Mouse (Mus musculus) erythroblast, adult 5-6 weeks (primary cell): ENCODE measurements around the gene Klrc1. TPM values are rescaled to one million over a fixed set of nuclear protein-coding genes. Genes with fewer than 3 reads are reported as not detected.
"Not testable (repeated sequence)": the region's sequence is repeated elsewhere in the genome, so short reads cannot be mapped to it uniquely, and the experiment has no call there.

Experiments used
- ATAC-seq: replicated peaks from 2 replicates; pipeline ENCODE4 v1.8.0; 2016; ENCODE audit warnings: moderate number of reproducible peaks, mild to moderate bottlenecking, moderate TSS enrichment, inconsistent platforms; ENCODE audit not compliant: poor library complexity, low FRiP score, severe bottlenecking
- total RNA-seq, 2 experiments: library from RNA; stranded (forward) in 1 of 2; stranded (reverse) in 1 of 2; fragments of 150-400 nt in 1 of 2; fragments of 200-764, 138-1000 nt in 1 of 2; gene quantifications; 2 replicates each; pipeline versions ENCODE4 v1.2.3 to v1.2.4; 2015 to 2017; ENCODE audit warnings: low replicate concordance in 2 of 2

The Klrc1 gene
- total RNA-seq (2015; ENCODE audit: low replicate concordance) = 0.63 TPM in 1 of 2 replicates, not detected in the other
- 2.2 and 3.1 TPM in 2 replicates for total RNA-seq (2017; ENCODE audit: low replicate concordance)

DNA sequence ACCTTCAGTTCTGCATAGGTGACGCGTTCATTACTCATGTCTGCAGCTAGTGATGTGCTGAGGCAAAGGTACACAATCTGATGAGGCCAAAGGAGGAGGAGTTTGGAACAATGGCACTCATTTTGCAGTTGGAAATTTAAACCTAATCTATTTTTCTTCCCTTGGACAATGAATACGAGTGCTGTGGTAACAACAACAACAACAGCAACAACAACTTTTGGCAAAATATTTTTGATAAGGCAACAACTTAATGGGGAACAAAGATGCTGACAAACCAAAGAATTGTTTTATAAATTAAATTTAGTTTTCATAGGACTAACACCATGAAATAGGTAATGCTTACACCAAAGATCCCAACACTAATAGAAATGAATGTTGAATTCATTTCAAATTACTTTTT is at the start of gene Klrc1:
Gene Klrc1, minus strand, starts transcription at position 101 of the 400 bp plus-strand sequence.
- no peak for ATAC-seq

DNA sequence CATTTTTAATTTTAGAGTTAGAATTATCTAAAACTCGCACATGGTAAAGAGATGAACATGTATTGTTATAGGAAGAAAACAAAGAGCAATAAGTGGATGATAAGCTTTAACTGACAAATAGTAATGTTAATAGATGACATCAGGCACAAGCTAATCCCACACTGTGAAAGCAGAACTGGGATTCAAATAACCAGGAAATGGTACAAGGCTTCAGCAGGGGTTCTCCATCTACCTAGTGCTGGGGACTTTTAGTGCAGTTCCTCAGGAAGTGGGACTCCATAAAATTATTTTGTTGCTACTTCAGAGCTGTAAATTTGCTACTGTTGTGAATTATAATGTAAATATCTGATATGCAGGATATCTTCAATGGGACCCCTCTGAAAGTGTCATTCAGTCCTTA is 48.5 kb upstream of the Klrc1 start:
- ATAC-seq = no peak

DNA sequence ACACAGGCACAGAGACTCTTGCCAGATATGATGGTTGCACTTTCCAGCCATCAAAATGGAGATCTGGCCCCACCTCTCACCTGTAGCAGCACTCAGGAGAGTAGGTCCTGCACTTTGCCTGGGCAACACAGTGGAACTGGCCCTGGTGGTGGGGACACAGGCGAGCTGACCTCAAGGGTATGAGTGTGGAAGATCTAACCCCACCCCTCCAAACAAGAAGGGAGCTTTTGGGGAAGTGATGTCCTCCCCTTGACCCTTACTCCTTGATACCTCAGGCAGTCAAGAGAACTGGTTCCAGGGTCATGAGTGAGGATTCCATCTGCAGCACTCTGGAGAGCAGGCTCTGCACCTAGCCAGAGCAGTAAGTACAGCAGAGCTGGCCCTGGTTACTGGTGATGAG is 42.6 kb upstream of the Klrc1 start:
- ATAC-seq = no peak

DNA sequence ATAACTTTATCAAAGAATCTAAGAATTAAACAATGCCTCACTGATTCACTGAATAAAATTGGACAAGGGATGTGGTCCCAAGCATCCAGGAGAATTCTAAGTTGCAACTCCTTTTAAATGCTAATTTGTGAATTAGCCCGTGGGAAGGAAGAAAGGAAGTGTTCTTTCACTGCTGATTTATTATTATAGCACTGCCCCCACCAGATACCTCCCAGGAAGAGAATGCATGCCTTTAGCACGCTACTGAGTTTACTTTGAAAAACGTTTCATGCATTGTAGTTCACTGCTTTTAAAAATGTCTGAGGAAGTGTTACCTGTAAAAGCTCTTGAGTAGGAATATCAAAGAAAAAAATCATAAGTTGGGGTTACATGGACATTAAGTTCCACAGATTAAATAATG is 41.7 kb upstream of the Klrc1 start:
- no peak for ATAC-seq

DNA sequence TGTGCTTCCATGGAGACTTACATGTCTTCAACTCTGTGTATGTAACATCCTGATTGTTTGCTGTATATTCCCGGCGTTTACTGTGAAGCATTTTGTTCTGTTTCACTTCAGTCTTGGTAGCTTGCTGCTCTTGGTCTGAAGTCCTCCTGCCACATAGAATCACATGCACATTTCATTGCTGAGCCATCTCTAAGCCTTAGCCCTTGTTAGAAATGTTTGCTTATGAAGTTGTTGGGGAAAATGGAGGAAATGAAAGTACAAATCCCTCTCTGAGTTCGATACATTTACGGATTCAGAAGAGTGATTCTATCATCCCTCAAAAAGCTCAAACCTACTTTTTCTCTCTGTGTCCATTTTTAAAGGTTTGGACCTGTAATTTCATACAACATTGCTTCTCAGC is 38.3 kb upstream of the Klrc1 start, which contains the start of gene Klri1:
Gene Klri1, minus strand, starts transcription at position 101 of the 400 bp plus-strand sequence.
- ATAC-seq = no peak

DNA sequence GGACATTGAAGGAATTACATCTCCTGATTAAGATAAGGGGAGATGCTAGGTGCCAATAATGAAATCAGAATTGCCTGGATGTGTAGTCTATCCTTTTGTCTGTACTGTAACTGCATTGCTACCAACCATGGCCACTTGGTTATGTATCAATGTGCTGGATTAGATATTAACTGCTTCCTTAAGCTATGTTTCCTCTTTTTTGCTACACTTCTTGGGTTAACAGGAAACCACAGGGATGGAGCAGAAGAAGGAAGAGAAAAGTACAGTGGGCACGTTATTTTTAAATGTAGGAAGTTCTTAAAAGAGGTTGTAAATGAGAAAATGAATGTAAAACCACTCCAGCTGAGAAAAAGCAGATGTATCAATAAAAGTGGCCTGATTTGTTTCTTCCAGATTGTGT is 34.8 kb upstream of the Klrc1 start:
- ATAC-seq = no peak

DNA sequence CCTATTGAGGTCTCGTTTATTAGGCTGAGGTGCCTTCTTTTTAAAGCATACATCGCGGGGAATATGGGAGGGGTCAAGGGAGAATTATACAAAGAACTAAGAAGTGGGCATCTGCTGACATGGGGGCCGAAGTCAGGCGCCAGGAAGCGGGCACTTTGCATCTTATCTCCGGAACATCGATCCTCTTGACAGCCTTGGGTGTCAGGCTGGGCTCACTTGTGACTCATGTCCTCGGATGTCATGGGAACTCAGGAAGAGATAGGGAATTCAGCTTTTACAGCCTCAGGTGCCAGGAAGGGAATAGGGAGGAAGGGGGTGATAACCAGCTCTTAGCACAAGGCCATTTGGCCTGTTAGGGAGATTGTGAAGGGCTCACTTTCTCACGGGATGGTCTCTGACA is 12.7 kb upstream of the Klrc1 start:
- ATAC-seq = not testable (repeated sequence)

DNA sequence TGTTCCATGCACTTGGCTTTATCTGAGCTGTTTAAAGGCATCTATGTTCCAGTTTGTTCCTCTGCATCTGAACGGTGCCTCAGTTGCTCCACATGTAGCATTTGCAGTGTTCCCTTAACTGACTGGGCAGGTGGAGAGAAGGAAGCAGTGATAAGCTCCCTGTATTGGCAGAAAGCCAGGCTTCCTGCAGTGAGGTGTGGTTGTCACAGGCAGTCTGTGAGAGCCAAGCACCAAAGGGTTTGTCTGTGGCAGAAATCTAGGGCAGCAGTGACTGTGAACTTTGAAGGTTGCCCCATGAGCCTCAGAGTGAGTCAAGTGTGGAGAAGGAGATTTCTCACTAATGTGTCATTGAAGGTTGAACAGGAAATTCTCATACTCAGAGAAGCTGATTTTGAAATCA is 1.6 kb upstream of the Klrc1 start:
- no peak for ATAC-seq

DNA sequence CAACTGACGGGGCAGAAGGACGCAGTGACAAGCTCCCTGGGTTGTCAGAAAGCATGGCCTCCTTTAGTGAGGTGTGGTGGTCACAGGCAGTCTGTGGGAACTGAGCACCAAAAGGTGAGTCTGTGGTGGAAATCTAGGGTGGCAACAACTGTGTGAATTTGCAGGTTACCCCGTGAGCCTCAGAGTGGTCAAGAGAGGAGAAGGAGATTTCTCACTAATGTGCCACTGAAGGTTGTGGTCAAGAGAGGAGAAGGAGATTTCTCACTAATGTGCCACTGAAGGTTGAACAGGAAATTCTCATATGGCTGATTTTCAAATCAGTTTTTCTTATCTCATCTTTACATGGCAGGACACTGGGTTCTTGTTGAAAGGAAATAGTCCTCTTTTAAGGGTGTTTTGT is 17.5 kb downstream of the Klrc1 start:
- not testable (repeated sequence) for ATAC-seq

DNA sequence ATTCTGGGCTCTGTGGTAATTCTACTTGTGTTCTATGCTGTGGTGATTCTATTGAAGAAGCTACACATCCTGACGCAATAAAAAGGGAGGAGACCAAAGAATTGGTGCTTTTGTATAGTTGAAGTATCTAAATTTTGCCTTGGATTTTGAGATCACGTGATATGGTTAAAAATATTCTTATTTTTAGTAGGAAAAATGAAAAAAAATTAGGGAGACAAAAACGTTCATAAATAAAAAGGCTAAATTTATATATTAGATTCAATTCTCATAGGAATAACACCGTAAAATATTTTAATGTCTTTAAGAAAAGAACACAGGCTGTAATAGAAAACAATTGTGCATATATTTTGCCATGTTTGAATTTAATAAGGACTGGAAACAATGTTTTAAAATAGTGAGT is 18.2 kb downstream of the Klrc1 start, which contains the start of gene Klrc2:
Gene Klrc2, minus strand, starts transcription at position 101 of the 400 bp plus-strand sequence.
- ATAC-seq = not testable (repeated sequence)

DNA sequence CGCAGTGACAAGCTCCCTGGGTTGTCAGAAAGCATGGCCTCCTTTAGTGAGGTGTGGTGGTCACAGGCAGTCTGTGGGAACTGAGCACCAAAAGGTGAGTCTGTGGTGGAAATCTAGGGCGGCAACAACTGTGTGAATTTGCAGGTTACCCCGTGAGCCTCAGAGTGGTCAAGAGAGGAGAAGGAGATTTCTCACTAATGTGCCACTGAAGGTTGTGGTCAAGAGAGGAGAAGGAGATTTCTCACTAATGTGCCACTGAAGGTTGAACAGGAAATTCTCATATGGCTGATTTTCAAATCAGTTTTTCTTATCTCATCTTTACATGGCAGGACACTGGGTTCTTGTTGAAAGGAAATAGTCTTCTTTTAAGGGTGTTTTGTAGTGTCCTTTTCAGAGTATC is 34.7 kb downstream of the Klrc1 start:
- ATAC-seq = not testable (repeated sequence)

DNA sequence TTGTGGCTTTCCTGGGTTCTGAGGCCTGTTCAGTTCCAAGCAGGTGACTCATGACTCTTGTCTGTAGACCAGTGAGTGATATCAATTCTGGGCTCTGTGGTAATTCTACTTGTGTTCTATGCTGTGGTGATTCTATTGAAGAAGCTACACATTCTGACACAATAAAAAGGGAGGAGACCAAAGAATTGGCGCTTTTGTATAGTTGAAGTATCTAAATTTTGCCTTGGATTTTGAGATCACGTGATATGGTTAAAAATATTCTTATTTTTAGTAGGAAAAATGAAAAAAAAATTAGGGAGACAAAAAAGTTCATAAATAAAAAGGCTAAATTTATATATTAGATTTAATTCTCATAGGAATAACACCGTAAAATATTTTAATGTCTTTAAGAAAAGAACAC is 35.5 kb downstream of the Klrc1 start, which contains the start of gene Klrc3:
Gene Klrc3, minus strand, starts transcription at position 101 of the 400 bp plus-strand sequence.
- not testable (repeated sequence) for ATAC-seq

DNA sequence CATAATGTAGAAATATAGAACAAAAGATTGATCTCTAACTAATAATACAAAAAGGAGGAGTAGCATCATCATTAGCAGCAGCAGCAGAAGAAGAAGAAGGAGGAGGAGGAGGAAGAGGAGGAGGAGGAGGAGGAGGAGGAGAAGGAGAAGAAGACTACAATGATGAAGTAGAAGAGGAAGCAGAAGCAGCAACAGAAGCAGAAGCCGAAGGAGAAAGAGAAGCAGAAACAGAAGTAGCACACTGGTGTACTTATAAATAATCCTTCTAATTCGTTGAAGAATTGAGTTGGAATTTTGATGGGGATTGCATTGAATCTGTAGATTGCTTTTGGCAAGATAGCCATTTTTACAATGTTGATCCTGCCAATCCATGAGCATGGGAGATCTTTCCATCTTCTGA is 47.7 kb downstream of the Klrc1 start:
- not testable (repeated sequence) for ATAC-seq

DNA sequence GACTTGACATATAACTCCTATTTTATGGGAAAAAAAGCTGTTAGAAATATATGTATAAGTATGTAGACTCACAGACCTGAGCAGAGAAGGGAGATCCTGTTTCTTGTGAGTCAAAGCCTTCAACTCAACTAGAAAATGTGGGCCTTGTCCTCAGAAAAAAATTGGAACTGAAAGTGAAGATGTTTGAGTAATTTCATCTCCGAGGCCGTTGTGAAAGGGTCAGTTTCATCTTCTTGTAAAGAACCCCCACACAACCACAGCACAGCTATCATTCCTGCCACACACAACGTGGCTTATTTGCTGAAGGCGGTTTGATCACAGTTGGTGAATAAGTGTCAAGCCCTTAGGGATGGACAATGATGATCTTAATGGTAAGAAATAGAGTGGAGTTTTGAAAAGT is 55.0 kb downstream of the Klrc1 start, which contains the start of gene Klrk1:
Gene Klrk1, minus strand, starts transcription at position 130 of the 400 bp plus-strand sequence.
- ATAC-seq = no peak

Other genes starting within 250 kb of the Klrc1 start
- gene Clec1a, start 227.0 kb downstream of the Klrc1 start, total RNA-seq (2015; ENCODE audit: low replicate concordance) = not detected in 2 replicates
- 0.17 and 1.1 TPM in 2 replicates for gene Clec1a, start 227.0 kb downstream of the Klrc1 start, total RNA-seq (2017; ENCODE audit: low replicate concordance)
- 6.9 and 13.8 TPM in 2 replicates for gene Olr1, start 171.8 kb downstream of the Klrc1 start, total RNA-seq (2015; ENCODE audit: low replicate concordance)
- 10.0 and 12.6 TPM in 2 replicates for gene Olr1, start 171.8 kb downstream of the Klrc1 start, total RNA-seq (2017; ENCODE audit: low replicate concordance)
- gene Tmem52b, start 166.4 kb downstream of the Klrc1 start, total RNA-seq (2015; ENCODE audit: low replicate concordance) = not detected in 2 replicates
- not detected in 2 replicates for gene Tmem52b, start 166.4 kb downstream of the Klrc1 start, total RNA-seq (2017; ENCODE audit: low replicate concordance)
- 14.0 and 22.6 TPM in 2 replicates for gene Gabarapl1, start 145.8 kb downstream of the Klrc1 start, total RNA-seq (2015; ENCODE audit: low replicate concordance)
- 31.4 and 36.7 TPM in 2 replicates for gene Gabarapl1, start 145.8 kb downstream of the Klrc1 start, total RNA-seq (2017; ENCODE audit: low replicate concordance)
- not detected in 2 replicates for gene Klre1, start 101.1 kb downstream of the Klrc1 start, total RNA-seq (2015; ENCODE audit: low replicate concordance)
- gene Klre1, start 101.1 kb downstream of the Klrc1 start, total RNA-seq (2017; ENCODE audit: low replicate concordance) = 1.1 TPM in 1 of 2 replicates, not detected in the other
- not detected in 2 replicates for gene Klrd1, start 87.2 kb downstream of the Klrc1 start, total RNA-seq (2015; ENCODE audit: low replicate concordance)
- 2.4 TPM in 1 of 2 replicates, not detected in the other for gene Klrd1, start 87.2 kb downstream of the Klrc1 start, total RNA-seq (2017; ENCODE audit: low replicate concordance)
- 1.7 and 2.9 TPM in 2 replicates for gene Klrk1, start 55.1 kb downstream of the Klrc1 start, total RNA-seq (2015; ENCODE audit: low replicate concordance)
- gene Klrk1, start 55.1 kb downstream of the Klrc1 start, total RNA-seq (2017; ENCODE audit: low replicate concordance) = 3.4 and 6.6 TPM in 2 replicates
- gene Klrc3, start 35.6 kb downstream of the Klrc1 start, total RNA-seq (2015; ENCODE audit: low replicate concordance) = not detected in 2 replicates
- not detected in 2 replicates for gene Klrc3, start 35.6 kb downstream of the Klrc1 start, total RNA-seq (2017; ENCODE audit: low replicate concordance)
- gene Klrc2, start 18.3 kb downstream of the Klrc1 start, total RNA-seq (2015; ENCODE audit: low replicate concordance) = 1.0 TPM in 1 of 2 replicates, not detected in the other
- 0.42 and 1.3 TPM in 2 replicates for gene Klrc2, start 18.3 kb downstream of the Klrc1 start, total RNA-seq (2017; ENCODE audit: low replicate concordance)
- gene Klri1, start 38.2 kb upstream of the Klrc1 start, total RNA-seq (2015; ENCODE audit: low replicate concordance) = not detected in 2 replicates
- not detected in 2 replicates for gene Klri1, start 38.2 kb upstream of the Klrc1 start, total RNA-seq (2017; ENCODE audit: low replicate concordance)
- not detected in 2 replicates for gene Klri2, start 61.5 kb upstream of the Klrc1 start, total RNA-seq (2015; ENCODE audit: low replicate concordance)
- not detected in 2 replicates for gene Klri2, start 61.5 kb upstream of the Klrc1 start, total RNA-seq (2017; ENCODE audit: low replicate concordance)
- gene Gm156, start 105.3 kb upstream of the Klrc1 start, total RNA-seq (2015; ENCODE audit: low replicate concordance) = not detected in 2 replicates
- gene Gm156, start 105.3 kb upstream of the Klrc1 start, total RNA-seq (2017; ENCODE audit: low replicate concordance) = not detected in 2 replicates
- not detected in 2 replicates for gene Gm17631, start 183.7 kb upstream of the Klrc1 start, total RNA-seq (2015; ENCODE audit: low replicate concordance)
- not detected in 2 replicates for gene Gm17631, start 183.7 kb upstream of the Klrc1 start, total RNA-seq (2017; ENCODE audit: low replicate concordance)
- 4.0 and 4.2 TPM in 2 replicates for gene Klra17, start 197.7 kb upstream of the Klrc1 start, total RNA-seq (2015; ENCODE audit: low replicate concordance)
- gene Klra17, start 197.7 kb upstream of the Klrc1 start, total RNA-seq (2017; ENCODE audit: low replicate concordance) = not detected in 2 replicates
- gene Klra5, start 238.7 kb upstream of the Klrc1 start, total RNA-seq (2015; ENCODE audit: low replicate concordance) = not detected in 2 replicates
- not detected in 2 replicates for gene Klra5, start 238.7 kb upstream of the Klrc1 start, total RNA-seq (2017; ENCODE audit: low replicate concordance)